Mouse (Mus musculus): ENCODE results near the gene Smo. TPM values are rescaled to one million over a fixed set of nuclear protein-coding genes. Genes with fewer than 3 reads are reported as not detected.
"Not testable (repeated sequence)": the region's sequence is repeated elsewhere in the genome, so short reads cannot be mapped to it uniquely, and the experiment has no call there.

Gene Smo
- polyA plus RNA-seq, 1 experiment from 2014 or later: 49.6 TPM

DNA sequence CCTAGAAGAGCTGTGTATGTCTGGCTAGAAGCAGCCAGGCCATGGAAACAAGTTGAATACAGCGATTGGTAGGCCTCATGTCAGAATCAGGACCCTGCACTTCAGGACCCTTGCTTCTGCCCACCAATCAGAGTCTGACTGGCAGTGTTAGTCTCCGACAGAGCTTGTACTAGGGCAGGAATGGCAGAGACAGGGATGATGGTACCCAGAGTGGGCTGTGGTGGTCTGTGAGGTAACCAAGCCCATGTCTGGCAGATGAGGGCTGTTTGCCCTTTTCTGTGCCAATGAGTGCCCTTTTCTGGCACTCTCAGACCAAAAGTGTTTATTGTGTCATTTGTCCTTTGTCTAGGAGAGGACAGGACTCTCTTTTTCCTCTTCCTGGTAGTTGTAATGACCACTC lies 25.1 kb downstream of the Smo start:
- not testable (repeated sequence) for ATAC-seq (ENCODE audit: insufficient read depth, low FRiP score, low TSS enrichment); H3K9me3 ChIP-seq (ENCODE audit: control insufficient read depth, low read length); H3K27me3 ChIP-seq (ENCODE audit: control insufficient read depth, insufficient read depth, low read length); H3K4me1 ChIP-seq (ENCODE audit: control insufficient read depth, insufficient read depth, low read length); DNase-seq (ENCODE audit: low spot score); H3K9ac ChIP-seq (ENCODE audit: low read length); H3K4me2 ChIP-seq (ENCODE audit: low read depth); H3K27ac ChIP-seq (ENCODE audit: low read depth, low read length); H3K4me3 ChIP-seq (ENCODE audit: low read depth, low read length)
- WGBS: 92% methylated on average over 2 of the region's 2 CpGs
- peaks cover 12% of the 10 kb centered on the region for H3K36me3 ChIP-seq (ENCODE audit: control insufficient read depth, insufficient read depth, low read length)

DNA sequence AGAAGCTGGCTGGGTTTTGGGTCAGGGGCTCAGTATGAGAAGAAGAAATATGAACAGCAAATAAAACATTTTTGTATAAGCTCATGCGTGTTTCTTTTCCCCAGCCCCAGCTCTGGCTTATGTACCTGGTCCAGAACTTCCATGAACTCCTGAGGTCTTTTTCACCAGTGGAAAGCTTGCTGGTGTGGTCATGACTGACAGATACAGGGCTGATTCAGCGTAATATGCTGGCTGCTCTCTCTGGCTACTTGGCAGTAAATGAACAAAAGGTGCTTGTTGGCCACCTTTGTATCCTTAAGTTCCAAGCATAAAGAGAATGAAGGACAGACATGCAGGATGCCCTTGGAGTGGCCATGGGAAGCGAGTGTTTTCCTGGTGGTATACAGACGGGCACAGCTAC lies 26.0 kb downstream of the Smo start:
- Histone ChIP-seq H3K36me3 (ENCODE audit: control insufficient read depth, insufficient read depth, low read length) (peaks cover 11% of the 10 kb centered on the region), H3K4me3 (ENCODE audit: low read depth, low read length) (no peak overlapping the region)

DNA sequence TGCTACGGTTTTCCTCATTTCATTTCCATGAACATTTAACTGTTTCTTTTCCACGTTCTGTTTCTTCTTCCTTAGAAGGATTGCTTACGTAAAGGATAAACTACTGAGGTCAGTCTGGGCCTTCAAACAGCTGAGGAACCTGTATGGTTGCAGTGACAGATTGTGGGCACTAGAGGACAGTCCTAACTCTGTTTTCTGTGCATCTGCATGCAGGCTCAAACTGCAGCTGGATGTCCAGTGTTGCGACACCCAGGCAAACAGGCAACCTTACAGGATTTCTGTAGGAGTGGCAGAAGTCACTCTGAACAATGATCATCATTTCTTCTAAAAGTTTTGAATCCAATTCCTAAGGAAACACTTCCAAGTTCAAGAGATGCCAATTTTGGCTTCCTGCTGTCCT lies 27.2 kb downstream of the Smo start:
- WGBS: 68% methylated on average over 4 of the region's 4 CpGs
- Histone ChIP-seq H3K9ac (ENCODE audit: low read length) (no peak overlapping the region), H3K27ac (ENCODE audit: low read depth, low read length) (no peak overlapping the region), H3K9me3 (ENCODE audit: control insufficient read depth, low read length) (no peaks in the 10 kb centered on the region), H3K27me3 (ENCODE audit: control insufficient read depth, insufficient read depth, low read length) (no peaks in the 10 kb centered on the region), H3K4me3 (ENCODE audit: low read depth, low read length) (no peak overlapping the region), H3K4me1 (ENCODE audit: control insufficient read depth, insufficient read depth, low read length) (no peaks in the 10 kb centered on the region), H3K36me3 (ENCODE audit: control insufficient read depth, insufficient read depth, low read length) (peaks cover 7% of the 10 kb centered on the region), H3K4me2 (ENCODE audit: low read depth) (no peak overlapping the region)
- DNase-seq (ENCODE audit: low spot score): peak; percentile 37
- ATAC-seq (ENCODE audit: insufficient read depth, low FRiP score, low TSS enrichment): no peak

More for the DNA sequence above, 26.0 kb downstream of the Smo start:
- no peaks in the 10 kb centered on the region for H3K4me1 ChIP-seq (ENCODE audit: control insufficient read depth, insufficient read depth, low read length)
- no peaks in the 10 kb centered on the region for H3K9me3 ChIP-seq (ENCODE audit: control insufficient read depth, low read length)
- no peak for DNase-seq (ENCODE audit: low spot score)
- no peak overlapping the region for H3K27ac ChIP-seq (ENCODE audit: low read depth, low read length)
- no peak overlapping the region for H3K4me2 ChIP-seq (ENCODE audit: low read depth)
- H3K27me3 ChIP-seq (ENCODE audit: control insufficient read depth, insufficient read depth, low read length): no peaks in the 10 kb centered on the region
- ATAC-seq (ENCODE audit: insufficient read depth, low FRiP score, low TSS enrichment): no peak
- H3K9ac ChIP-seq (ENCODE audit: low read length): no peak overlapping the region
- 90% methylated on average over 4 of the region's 4 CpGs for WGBS

DNA sequence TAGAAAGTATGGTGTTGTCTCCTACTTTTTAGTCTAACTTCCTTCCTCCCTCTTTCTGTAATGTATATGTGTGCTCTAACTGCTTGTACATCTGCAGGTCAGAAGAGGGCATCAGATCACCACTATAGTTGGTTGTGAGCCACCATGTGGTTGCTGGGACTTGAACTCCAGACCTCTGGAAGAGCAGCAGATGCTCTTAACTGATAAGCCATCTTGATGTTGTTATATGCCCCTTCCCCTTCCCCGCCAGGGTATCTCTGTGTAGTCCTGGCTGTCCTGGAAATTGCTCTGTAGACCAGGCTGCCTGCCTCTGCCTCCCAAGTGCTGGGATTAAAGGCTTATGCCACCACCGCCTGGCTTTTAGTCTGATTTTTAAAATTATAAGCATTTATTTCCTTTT lies 31.6 kb downstream of the Smo start:
- Histone ChIP-seq H3K27me3 (ENCODE audit: control insufficient read depth, insufficient read depth, low read length) (no peaks in the 10 kb centered on the region), H3K9ac (ENCODE audit: low read length) (no peak overlapping the region), H3K4me2 (ENCODE audit: low read depth) (no peak overlapping the region), H3K4me3 (ENCODE audit: low read depth, low read length) (no peak overlapping the region), H3K27ac (ENCODE audit: low read depth, low read length) (no peak overlapping the region), H3K4me1 (ENCODE audit: control insufficient read depth, insufficient read depth, low read length) (peaks cover 3% of the 10 kb centered on the region; the same call in 1 of the 2 replicates), H3K36me3 (ENCODE audit: control insufficient read depth, insufficient read depth, low read length) (no peaks in the 10 kb centered on the region), H3K9me3 (ENCODE audit: control insufficient read depth, low read length) (no peaks in the 10 kb centered on the region)
- DNase-seq (ENCODE audit: low spot score) (no peak), ATAC-seq (ENCODE audit: insufficient read depth, low FRiP score, low TSS enrichment) (no peak)
- WGBS: 89% methylated on average over 2 of the region's 2 CpGs

DNA sequence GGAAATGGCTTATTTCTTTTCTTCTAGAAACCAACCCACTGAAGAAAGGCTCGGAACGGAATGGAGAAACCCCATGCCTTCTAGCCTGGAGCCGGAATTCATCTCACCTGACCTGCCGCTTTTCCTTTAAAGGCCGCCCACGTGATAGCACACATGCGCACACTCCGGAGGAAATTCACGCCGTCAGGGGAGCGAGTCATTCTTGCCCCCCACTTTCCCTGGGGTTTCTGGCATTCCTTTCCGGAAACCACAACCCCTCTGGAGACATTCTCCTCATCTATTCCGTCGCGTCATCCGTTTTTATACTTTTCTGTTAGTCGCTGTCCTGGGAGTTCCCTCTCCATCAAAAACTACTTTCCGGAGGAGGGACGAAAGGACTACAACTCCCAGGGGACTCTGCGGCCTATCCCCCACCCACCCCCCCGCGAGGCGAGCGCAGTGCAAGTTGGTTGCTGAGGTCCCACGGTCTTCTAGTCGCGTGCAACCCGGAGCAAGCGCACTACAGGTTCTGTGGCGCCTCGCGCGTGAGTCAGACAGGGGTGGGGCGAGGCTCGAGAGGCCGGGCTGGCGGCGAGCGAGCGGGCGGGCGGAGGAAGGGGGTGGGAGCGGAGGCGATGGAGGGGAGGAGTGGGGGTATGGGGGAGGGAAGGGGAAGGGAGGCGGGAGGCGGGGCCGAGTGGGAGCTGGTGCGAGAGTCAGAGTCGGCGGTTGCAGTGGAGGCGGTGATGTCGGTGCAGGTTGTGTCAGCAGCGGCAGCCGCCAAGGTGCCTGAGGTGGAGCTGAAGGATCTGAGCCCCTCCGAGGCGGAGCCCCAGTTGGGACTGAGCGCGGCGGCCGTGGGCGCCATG lies 32.7 kb downstream of the Smo start, which contains the start of gene Ahcyl2:
Ahcyl2 (plus strand) TSS at position 199 of the 848 bp plus-strand sequence.
- Histone ChIP-seq H3K9ac (ENCODE audit: low read length) (peak within 1 kb of the TSS; percentile 78), H3K4me3 (ENCODE audit: low read depth, low read length) (peak within 1 kb of the TSS; percentile 78), H3K4me2 (ENCODE audit: low read depth) (peak within 1 kb of the TSS; percentile 69), H3K9me3 (ENCODE audit: control insufficient read depth, low read length) (no peaks in the 10 kb centered on the region), H3K4me1 (ENCODE audit: control insufficient read depth, insufficient read depth, low read length) (peaks cover 3% of the 10 kb centered on the region; the same call in 1 of the 2 replicates), H3K27ac (ENCODE audit: low read depth, low read length) (peak within 1 kb of the TSS; percentile 72), H3K36me3 (ENCODE audit: control insufficient read depth, insufficient read depth, low read length) (no peaks in the 10 kb centered on the region), H3K27me3 (ENCODE audit: control insufficient read depth, insufficient read depth, low read length) (no peaks in the 10 kb centered on the region)
- WGBS: under 1% methylated on average over 58 of the region's 61 CpGs
- ATAC-seq (ENCODE audit: insufficient read depth, low FRiP score, low TSS enrichment) (peak; percentile 98), DNase-seq (ENCODE audit: low spot score) (peak; percentile 93)

DNA sequence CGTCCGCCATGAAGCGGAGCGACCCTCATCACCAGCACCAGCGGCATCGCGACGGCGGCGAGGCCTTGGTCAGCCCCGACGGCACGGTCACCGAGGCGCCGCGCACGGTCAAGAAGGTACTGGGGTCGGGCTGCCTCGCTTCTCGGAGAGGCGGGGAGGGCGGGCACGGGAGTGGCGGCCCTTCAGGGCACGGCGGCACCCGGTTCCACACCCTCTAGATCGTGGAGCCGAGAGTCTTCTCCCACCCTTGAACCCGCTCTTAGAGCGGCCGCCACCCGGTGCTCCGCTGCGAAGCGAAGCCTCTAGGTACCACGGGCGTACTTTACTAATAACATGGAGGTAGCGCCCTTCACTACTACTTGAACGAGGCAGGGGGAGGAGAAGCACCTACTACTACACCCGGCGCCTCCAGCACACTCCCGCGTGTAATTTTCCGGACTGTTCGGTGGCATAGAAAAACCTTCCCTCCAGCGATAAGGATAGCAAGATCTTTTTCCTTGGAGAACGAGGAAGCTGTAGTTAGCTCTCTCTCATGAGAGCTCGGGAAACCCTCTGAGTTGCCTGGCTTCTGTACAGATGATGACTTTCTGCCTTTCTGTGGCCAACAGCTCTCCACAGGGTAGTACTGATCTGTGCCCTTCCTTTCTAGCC lies 33.6 kb downstream of the Smo start:
- Histone ChIP-seq H3K4me2 (ENCODE audit: low read depth) (peak overlapping the region; percentile 69), H3K4me3 (ENCODE audit: low read depth, low read length) (peak overlapping the region; percentile 78), H3K36me3 (ENCODE audit: control insufficient read depth, insufficient read depth, low read length) (no peaks in the 10 kb centered on the region), H3K27me3 (ENCODE audit: control insufficient read depth, insufficient read depth, low read length) (no peaks in the 10 kb centered on the region), H3K27ac (ENCODE audit: low read depth, low read length) (peak overlapping the region; percentile 72), H3K9me3 (ENCODE audit: control insufficient read depth, low read length) (no peaks in the 10 kb centered on the region), H3K4me1 (ENCODE audit: control insufficient read depth, insufficient read depth, low read length) (peaks cover 3% of the 10 kb centered on the region; the same call in 1 of the 2 replicates), H3K9ac (ENCODE audit: low read length) (peak overlapping the region; percentile 78)
- under 1% methylated on average over 46 of the region's 50 CpGs for WGBS
- ATAC-seq (ENCODE audit: insufficient read depth, low FRiP score, low TSS enrichment): no peak; the same call in none of the 2 replicates
- peak; percentile 47 for DNase-seq (ENCODE audit: low spot score)

DNA sequence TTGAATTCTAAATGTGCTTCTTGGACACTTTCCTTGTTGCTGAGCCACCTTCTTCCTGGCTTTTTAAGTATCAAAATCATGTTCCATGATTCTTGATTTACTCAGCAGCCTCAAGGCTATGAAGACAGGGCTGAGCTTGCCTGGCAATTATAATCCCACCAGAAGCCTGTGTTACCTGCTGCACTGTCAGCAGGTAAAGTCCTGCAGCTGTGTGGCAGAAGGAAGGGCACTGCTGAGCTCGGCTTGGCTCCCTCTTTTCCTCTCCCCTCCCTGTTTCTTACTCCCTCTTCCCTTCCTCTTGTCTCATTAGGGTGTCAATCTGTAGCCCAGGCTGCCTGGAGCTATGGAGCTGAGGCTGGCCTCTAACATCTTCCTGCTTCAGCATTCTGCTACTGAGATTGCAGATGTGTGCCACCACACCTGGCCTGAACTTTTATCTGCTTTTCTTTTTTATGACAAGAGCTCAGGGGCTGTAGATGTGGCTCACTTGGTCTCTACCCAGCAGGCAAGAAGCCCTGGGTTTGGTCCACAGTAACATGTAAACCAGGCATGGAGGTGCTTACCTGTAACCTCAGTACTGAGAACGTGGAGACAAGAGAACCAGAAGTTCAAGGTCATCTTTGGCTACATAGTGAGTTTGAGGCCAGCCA lies 35.5 kb downstream of the Smo start:
- no peaks in the 10 kb centered on the region for H3K27me3 ChIP-seq (ENCODE audit: control insufficient read depth, insufficient read depth, low read length)
- H3K4me2 ChIP-seq (ENCODE audit: low read depth): no peak overlapping the region
- H3K9me3 ChIP-seq (ENCODE audit: control insufficient read depth, low read length): no peaks in the 10 kb centered on the region
- H3K27ac ChIP-seq (ENCODE audit: low read depth, low read length): no peak overlapping the region
- no peak overlapping the region for H3K9ac ChIP-seq (ENCODE audit: low read length)
- 64% methylated on average over 2 of the region's 2 CpGs for WGBS
- H3K4me3 ChIP-seq (ENCODE audit: low read depth, low read length): no peak overlapping the region
- ATAC-seq (ENCODE audit: insufficient read depth, low FRiP score, low TSS enrichment): no peak
- no peaks in the 10 kb centered on the region for H3K36me3 ChIP-seq (ENCODE audit: control insufficient read depth, insufficient read depth, low read length)
- DNase-seq (ENCODE audit: low spot score): no peak
- peaks cover 3% of the 10 kb centered on the region; the same call in 1 of the 2 replicates for H3K4me1 ChIP-seq (ENCODE audit: control insufficient read depth, insufficient read depth, low read length)

DNA sequence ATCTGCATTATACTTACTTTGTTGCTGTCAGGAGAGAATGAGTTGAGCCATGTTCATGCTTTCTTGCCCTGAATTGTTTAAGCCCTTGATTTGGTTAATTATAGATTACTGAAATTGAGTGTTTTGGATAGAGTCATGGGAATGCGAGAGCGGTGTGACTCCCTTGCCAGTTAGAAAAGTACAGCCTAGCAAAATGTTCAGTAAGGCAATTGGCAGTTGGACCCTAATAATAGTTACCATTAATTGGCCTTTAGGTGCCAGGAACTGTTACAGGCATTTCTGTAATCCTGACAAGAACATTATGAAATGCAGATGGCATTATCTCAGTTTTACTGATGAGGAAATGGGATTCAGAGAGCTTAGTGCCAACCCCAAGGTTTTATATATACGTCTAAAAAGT lies 36.9 kb downstream of the Smo start:
- 95% methylated on average over 3 of the region's 3 CpGs for WGBS
- no peaks in the 10 kb centered on the region for H3K9me3 ChIP-seq (ENCODE audit: control insufficient read depth, low read length)
- no peaks in the 10 kb centered on the region for H3K36me3 ChIP-seq (ENCODE audit: control insufficient read depth, insufficient read depth, low read length)
- H3K27me3 ChIP-seq (ENCODE audit: control insufficient read depth, insufficient read depth, low read length): no peaks in the 10 kb centered on the region
- no peak overlapping the region for H3K4me3 ChIP-seq (ENCODE audit: low read depth, low read length)
- no peak for DNase-seq (ENCODE audit: low spot score)
- peaks cover 3% of the 10 kb centered on the region; the same call in 1 of the 2 replicates for H3K4me1 ChIP-seq (ENCODE audit: control insufficient read depth, insufficient read depth, low read length)
- no peak for ATAC-seq (ENCODE audit: insufficient read depth, low FRiP score, low TSS enrichment)
- H3K9ac ChIP-seq (ENCODE audit: low read length): no peak overlapping the region
- H3K4me2 ChIP-seq (ENCODE audit: low read depth): no peak overlapping the region
- no peak overlapping the region for H3K27ac ChIP-seq (ENCODE audit: low read depth, low read length)

All from neural tube, embryonic 11.5 days (tissue).